Mouse (Mus musculus) heart, postnatal 4 days (tissue): ENCODE measurements around the gene Ces2g. TPM values are rescaled to one million over a fixed set of nuclear protein-coding genes. Genes with fewer than 3 reads are reported as not detected.

Experiments
- DNase-seq: peaks from one replicate; pipeline ENCODE4 v3.0.0; 2021
- total RNA-seq, 2 experiments: library from RNA; stranded (reverse); gene quantifications; 2 replicates each; pipeline ENCODE4 v1.2.3; 2021

Ces2g gene
- total RNA-seq, result 1 to 10 TPM; 3.6 to 3.9 TPM

GRCm38 (mm10) chr8:104961537-104961961 lies at the start of gene Ces2g:
Gene Ces2g, plus strand, starts transcription at chr8:104961718.
- peak; percentile 58 for DNase-seq

- DNase-seq, result peak; percentile 7
Measured at GRCm38 (mm10) chr8:104925972-104926596, 35.4 kb upstream of the Ces2g start, which contains the start of gene Ces2e. Gene Ces2e, plus strand, starts transcription at chr8:104926260.

GRCm38 (mm10) chr8:104927301-104927700 lies 34.2 kb upstream of the Ces2g start:
- DNase-seq, result no peak

- no peak for DNase-seq
Measured at GRCm38 (mm10) chr8:104944665-104945064, 16.9 kb upstream of the Ces2g start.

GRCm38 (mm10) chr8:104947056-104947455 lies 14.5 kb upstream of the Ces2g start, which contains the start of gene Ces2f:
Gene Ces2f, plus strand, starts transcription at chr8:104947356.
- no peak for DNase-seq

GRCm38 (mm10) chr8:104949031-104949430 lies 12.5 kb upstream of the Ces2g start:
- DNase-seq, result no peak

- DNase-seq, result no peak
Measured at GRCm38 (mm10) chr8:104962229-104962901, 847 bp downstream of the Ces2g start.

- no peak for DNase-seq
Measured at GRCm38 (mm10) chr8:104963375-104963894, 1.9 kb downstream of the Ces2g start.

GRCm38 (mm10) chr8:104984126-104984525 lies 22.6 kb downstream of the Ces2g start:
- no peak for DNase-seq

GRCm38 (mm10) chr8:104984942-104985341 lies 23.4 kb downstream of the Ces2g start:
- no peak for DNase-seq

- no peak for DNase-seq
Measured at GRCm38 (mm10) chr8:104998191-104998590, 36.7 kb downstream of the Ces2g start.

GRCm38 (mm10) chr8:104999183-104999582 lies 37.7 kb downstream of the Ces2g start:
- DNase-seq, result no peak

- no peak for DNase-seq
Measured at GRCm38 (mm10) chr8:105000586-105000985, 39.1 kb downstream of the Ces2g start, which contains the start of gene Ces2h. Gene Ces2h, plus strand, starts transcription at chr8:105000853.

- DNase-seq, result no peak
Measured at GRCm38 (mm10) chr8:105010000-105010399, 48.5 kb downstream of the Ces2g start.

- DNase-seq, result no peak
Measured at GRCm38 (mm10) chr8:105011136-105011535, 49.6 kb downstream of the Ces2g start.

- no peak for DNase-seq
Measured at GRCm38 (mm10) chr8:105014391-105014790, 52.9 kb downstream of the Ces2g start.

Other genes starting within 250 kb of the Ces2g start
- gene Ces2a, start 227.7 kb upstream of the Ces2g start, total RNA-seq, result not detected
- gene Ces2b, start 130.1 kb upstream of the Ces2g start, total RNA-seq, result under 1 TPM; 0.14 TPM
- gene Ces2c, start 114.7 kb upstream of the Ces2g start, total RNA-seq, result not detected
- gene Ces2e, start 35.5 kb upstream of the Ces2g start, total RNA-seq, result under 1 TPM; 0.57 to 0.59 TPM
- gene Ces2f, start 14.4 kb upstream of the Ces2g start, total RNA-seq, result under 1 TPM in 1 of 2 experiments, not detected in 1; 0.10 TPM
- gene Ces2h, start 39.1 kb downstream of the Ces2g start, total RNA-seq, result not detected
- gene Ces3a, start 86.9 kb downstream of the Ces2g start, total RNA-seq, result not detected
- not detected for gene Ces3b, start 122.0 kb downstream of the Ces2g start, total RNA-seq
- not detected for gene Ces4a, start 170.1 kb downstream of the Ces2g start, total RNA-seq
- 10 to 100 TPM; 44.7 to 46.9 TPM for gene Cbfb, start 209.0 kb downstream of the Ces2g start, total RNA-seq